Mouse (Mus musculus) heart, postnatal 0 days (tissue): Measurements from ENCODE around the gene Slc39a11.

Experiments used
- CTCF ChIP-seq: IDR thresholded peaks from 2 replicates; pipeline ENCODE4 v1.5.1; 2016; ENCODE audit warnings: antibody characterized with exemption, control low read depth, low read depth
- EP300 ChIP-seq: IDR thresholded peaks from 2 replicates; pipeline ENCODE4 v1.6.1; 2016; ENCODE audit warnings: antibody characterized with exemption, low read depth

- TF ChIP-seq EP300: no peak
- TF ChIP-seq CTCF: no peak
Measured at GRCm38 (mm10) chr11:113528391-113528790, 121.5 kb downstream of the Slc39a11 start.
